Mouse (Mus musculus): Measurements from ENCODE around the gene Parp2.
A peak's percentile ranks its signal among the peaks of the same experiment; 100 is the strongest.
"Not testable (repeated sequence)": the region's sequence is repeated elsewhere in the genome, so short reads cannot be mapped to it uniquely, and the experiment has no call there.

Gene Parp2

DNA sequence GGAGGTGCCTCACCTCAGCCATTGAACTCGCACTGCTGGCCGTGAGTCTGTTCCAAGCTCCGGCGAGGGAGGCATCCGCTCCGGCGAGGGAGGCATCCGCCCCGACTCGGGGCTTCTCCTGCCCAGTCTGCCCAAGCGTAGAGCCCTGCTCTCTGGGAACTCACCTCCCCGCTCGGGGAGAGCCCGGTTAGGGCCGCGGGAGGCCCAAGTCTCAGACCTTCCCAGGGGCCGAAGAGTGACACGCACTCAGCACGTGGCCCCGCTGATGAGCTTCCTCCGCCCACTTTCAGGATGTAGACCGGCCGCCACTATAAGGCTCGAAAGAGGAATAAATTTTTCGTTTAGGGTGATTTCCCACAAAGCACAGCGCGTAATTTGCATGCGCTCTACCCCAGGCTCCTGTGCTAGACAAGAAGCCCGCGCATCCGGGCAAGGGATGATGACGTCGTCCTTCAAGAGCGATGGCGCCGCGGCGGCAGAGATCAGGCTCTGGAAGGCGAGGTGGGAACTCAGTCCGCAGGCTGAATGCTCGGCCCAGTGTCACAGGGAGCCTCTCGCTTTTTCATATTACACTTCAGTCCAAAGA, at the start of gene Parp2, which contains the start of gene Ccnb1ip1:
Gene Parp2, plus strand, starts transcription at position 355 of the 586 bp plus-strand sequence.
Gene Ccnb1ip1, minus strand, starts transcription at position 246 of the 586 bp plus-strand sequence.
- DNase-seq = peak; percentile 90 to 95

DNA sequence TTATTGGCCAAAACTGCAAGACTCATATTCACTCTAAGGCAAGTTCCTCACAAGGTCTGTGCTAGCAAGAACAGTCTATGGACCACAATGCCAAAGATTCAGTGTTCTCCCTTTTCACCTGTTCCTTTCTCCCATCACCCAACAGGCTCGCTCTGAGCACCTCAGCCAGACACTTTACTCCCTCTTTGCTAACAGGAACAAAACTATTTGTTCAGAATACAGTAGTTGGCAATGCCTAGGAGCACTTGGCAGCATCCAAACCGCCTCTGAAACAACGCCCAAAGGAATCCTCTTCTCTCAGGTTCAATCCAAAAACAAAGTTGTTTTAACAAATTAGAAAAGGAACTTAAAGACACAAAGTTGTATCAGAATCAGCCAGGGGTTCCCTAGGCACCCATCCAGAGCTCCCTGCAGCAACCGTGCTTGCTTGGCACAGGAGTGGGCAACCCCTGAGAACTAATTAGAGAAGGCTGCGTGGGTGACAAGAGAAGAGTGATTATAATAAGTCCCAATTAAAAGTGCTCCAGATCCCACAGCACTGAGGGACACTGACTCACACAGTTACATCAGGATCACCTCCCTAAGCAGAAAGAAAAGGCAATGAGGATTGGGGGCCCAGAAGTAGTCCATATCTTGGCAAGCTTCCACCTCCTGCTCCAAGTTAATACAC, 49.1 kb upstream of the Parp2 start:
- no peak for DNase-seq

DNA sequence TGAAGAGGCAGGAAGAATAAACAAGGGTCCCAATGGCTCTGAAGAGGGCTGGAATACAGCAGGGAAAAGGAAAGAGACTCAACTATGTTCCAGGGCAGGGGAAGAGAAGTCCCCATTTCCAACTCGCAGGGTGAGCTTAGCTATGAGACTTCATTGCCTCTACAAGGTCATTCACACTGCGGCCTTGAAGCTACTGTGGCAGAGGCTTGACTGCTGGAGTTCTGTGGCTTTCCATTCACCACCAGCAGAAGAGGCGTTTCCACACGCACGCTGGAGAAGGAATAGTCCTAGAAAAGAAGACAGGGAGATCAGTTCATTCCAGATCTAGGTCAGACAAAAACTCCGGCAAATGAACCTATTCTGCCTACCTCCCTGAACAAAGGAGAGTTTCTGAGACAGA, 41.9 kb upstream of the Parp2 start:
- DNase-seq = no peak

DNA sequence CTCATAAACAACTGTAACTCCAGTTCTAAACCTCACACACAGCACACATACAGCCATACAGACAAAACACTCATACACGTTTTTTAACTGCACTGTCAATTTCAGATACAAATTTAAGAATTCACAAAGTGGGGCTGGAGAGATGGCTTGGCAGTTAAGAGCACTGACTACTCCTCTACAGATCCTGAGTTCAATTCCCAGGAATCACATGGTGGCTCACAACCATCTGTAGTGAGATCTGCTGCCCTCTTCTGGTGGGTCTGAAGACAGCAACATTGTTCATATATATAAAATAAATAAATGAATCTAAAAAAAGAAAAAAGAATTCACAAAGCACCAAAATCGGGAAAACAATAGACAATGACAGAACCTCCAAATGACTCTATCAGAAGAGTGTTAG, 36.3 kb upstream of the Parp2 start:
- DNase-seq = no peak

DNA sequence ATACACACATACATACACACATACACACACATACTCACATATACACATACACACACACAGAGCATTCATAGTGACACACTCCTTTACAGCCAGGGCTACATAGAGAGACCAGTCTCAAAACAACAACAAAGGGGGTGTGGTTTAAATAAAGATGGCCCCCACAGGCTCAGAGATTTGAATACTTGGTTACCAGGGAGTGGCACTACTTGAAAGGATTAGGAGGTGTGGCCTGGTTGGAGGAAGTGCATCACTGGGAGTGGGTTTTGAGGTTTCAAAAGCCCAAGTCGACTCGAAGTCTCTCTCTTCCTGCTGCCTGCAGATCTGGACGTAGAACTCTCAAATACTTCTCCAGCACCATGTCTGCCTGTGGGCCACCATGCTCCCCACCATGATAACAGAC, 25.5 kb upstream of the Parp2 start:
- DNase-seq = no peak

DNA sequence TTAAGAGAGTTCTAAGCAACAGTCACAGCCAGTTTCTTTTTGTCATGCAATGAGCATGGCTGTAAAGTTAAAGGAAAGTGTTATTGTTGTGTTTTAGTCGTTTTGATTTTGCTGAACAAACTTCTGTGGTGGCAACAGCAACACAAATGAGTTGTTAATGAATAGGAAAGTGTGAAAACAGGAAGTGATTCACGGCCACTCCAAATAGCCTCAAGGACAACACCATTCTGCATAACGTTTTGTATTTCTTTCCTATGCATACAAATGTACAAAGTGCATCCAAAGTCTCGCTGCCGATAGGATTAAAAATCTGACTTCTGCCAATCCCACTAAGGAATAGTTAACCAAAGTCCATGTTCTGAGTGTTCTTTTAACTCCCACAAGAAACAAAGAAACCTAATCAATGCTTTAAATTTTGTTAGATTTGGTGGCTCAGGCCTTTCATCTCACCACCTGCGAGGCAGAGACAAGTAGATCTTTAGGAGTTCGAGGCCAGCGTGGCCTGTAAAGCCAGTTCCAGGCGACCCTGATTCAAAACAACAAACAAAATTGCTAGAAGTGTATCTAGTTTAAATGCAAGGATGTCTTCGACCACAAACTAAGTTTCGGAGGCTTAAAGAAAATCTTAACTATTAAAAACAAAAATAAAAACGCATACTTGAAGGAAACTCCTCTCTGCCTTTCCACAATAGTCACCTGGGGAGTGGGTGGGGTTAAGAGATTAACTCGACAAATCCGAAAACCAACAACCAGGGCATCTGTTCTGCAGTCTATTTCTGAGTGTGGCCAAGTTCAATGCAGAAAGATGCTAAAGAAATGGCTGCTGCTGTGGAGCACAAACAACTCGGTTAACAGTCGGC, 23.0 kb upstream of the Parp2 start:
- no peak for DNase-seq

DNA sequence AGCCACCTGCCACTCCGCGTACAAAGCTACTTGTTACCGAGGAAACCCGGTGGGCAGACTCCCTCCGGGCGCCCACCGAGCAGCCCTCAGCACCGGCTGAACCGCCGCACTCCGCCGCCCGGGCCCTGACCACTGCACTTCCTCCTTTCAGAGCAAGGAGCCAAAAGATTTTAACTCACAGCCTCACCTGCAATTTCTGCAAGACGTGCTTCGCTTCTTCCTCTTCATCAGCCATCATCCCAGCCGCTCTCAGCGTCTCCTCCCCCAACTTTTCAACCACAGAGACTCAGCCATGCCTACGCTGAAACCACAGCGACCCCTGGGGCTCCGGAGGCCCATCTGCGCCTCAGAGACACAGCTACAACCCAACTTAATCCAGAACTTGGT, 22.4 kb upstream of the Parp2 start, which contains the start of gene Ttc5:
Gene Ttc5, minus strand, starts transcription at position 269 of the 387 bp plus-strand sequence.
- peak; percentile 75 to 78 for DNase-seq

DNA sequence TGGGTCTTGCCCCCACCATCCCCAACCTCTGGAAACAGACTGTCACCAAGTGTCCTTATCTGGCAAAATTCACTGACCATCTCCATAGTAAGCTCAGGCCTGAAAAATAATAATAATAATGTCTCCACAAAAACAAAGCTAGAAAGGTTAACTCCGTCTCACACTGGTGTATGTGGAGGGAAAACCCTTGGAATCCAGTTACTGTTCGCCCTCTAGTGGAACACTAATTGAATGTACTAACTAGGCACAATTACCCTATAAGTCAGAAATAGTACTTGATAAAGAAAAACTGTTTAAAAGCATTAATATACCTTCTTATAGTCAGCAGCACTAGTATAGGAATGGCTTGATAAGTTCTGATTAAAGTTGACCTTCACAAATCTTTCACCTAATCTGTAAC, 19.5 kb upstream of the Parp2 start:
- no peak for DNase-seq

DNA sequence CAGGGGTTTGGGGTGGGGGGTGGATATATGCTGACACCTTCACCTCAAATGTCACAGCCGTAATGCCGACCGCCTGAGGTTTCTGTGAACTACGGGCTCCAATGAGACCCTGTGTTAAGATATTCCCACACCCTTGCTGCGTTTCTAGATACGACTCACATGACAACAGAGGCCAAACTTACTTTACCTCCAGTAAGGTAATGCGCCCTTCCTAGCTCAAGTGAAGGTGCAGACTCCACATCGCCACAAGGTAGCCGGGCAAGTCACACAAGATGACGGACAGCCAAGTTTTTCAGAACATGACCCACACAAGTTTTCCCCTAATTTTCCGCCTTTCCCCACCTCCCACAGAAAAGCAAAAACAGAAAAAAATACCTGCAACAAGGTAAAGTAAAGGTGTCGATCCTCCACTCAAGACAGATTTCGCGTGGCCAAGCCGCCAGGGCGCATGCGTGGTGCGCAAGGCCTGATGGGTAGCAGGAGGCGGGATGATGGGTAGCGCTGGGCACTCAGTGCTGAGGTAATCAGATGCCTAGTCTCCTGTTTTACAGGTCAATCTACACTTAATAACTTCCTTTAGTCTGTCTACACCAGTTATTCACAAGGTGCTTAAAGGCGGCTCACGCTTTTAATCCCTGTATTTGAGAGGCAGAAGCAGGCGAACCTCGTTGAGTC, 12.2 kb upstream of the Parp2 start:
- DNase-seq = no peak

DNA sequence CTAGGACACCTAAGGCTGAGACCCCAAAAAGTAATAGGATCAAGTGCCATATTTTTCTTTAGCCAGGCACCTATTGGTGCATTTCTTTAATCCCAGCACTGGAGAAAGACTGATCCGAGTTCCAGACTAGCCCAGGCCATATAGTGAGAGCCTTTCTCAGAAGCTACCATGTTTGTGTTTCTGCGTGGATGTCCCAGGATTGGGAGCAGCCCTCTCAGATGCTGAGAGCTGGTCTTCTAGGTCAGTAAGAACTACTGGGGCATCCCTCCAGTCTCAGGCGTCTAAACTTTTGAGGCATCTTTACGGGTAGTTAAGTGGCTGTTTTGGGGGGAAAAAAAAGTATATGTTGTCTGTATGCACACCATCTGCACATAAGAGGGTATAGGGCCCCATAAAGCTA, 11.7 kb upstream of the Parp2 start:
- no peak for DNase-seq

DNA sequence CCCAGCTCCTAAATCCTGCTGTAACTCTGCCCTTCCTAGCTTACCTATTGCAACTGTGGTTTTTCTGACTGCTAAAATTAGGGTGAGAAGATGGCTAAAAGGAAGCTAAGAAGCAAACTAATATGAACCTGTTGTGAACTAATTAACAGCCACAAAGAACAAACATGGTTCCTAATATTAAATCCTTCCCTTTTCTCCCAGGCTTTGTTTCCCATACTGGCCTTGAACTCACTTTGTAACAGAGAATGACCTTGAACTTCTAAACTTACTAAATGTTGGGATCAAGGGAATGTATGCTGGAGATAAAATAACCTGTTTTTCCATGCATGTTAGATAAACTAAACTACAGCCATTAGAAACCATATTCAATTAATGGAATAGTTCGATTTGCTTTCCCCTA, 11.2 kb upstream of the Parp2 start:
- no peak for DNase-seq

DNA sequence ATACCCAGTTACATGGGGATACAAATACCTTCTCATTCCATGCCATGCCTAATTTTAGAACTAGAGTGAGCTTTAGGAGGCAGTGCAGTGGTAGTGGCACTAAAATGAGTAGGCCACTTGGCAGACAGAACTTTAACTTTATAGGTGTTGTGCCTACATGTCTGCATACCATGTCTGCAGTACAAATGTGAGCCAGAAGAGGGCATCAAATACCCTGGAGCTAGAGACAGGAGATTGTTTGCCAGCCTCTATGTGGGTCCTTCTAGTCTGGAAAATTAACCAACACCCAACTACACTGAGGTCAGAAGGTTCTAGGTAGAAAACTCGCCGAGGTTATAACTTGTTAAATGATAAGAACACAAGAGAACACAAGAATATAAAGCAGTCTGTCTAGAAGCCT, 9.1 kb upstream of the Parp2 start:
- DNase-seq = no peak

DNA sequence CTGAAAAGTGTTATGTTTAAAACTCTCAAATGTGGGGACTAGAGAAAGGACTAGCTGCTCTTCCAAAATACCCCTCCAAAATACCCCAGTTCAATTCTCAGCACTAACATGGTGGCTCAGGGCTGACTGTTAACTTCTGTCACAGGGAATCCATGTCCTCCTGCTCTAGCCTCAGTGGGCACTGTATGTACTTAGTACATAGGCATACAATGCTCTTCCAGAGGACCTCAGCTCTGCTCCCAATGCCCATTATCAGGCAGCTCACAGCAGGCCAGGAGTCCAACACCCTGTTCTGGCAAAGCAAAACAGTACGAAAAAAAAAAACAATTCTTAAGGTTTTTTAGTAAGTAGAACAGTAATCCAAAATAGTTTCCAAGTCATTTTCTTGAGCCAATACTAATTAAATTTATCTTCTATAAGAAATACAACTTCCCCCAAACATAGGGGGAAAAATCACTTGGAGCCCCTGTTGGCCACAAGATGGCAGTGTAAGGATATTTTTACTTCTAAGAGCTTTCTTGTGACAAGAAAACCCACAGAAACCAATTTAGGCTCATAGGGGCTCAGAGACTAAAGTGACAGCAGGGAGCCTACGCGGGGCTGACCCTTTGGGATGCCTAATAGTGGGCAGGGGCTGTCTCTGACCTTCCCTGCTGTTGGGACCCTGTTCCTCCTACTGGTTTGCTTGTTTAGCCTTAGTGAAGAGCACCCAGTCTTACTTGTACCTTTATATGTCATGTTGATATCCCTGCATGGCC, 8.0 kb upstream of the Parp2 start:
- peak in 1 of 2 experiments; percentile 24 for DNase-seq

DNA sequence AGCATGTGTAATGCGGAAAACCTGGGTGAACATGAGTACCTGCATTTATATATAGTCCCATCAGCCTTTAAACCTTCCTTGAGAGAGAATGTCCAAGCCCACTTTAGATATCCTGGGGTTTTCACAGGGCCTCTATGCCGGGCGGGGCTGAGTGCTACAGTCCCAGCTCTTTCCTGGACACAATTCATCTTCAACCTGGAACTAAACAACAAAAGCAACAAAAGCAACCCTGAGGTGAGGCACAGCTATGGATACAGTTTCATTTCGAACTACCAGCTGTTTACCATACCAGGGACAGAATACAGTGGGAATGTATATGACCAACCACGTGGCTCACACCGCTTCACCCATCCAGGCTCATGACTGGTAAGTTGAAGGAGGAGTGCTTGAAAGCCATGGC, 5.2 kb upstream of the Parp2 start:
- no peak for DNase-seq

DNA sequence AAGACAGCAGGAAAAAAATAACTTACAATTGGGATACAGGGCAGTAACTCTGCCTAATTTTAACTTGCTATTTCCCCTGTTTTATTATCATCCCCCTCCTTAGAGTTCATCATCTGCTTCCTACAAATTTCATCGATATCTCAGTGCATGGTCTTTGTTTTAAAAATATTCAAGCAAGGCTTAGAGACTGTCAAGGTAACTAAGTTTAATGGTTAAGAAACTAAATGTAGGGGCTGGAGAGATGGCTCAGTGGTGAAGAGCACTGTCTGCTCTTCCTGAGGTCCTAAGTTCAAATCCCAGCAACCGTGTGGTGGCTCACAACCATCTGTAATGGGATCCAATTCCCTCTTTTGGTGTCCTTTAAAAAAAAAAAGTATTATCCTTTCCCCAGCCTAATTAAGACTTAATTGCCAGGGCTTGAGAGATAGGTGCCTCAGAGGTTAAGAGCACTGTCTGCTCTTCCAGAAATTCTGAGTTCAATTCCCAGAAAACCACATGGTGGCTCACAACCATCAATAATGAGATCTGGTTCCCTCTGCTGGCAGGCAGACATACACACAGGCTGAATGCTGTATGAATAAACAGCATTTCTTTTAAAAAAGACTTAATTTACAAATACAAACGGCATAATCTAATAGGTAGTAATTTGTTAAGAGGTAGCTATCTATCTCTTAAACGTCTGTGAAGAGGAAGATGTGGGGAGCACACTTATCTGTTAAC, 4.6 kb upstream of the Parp2 start:
- DNase-seq = no peak

DNA sequence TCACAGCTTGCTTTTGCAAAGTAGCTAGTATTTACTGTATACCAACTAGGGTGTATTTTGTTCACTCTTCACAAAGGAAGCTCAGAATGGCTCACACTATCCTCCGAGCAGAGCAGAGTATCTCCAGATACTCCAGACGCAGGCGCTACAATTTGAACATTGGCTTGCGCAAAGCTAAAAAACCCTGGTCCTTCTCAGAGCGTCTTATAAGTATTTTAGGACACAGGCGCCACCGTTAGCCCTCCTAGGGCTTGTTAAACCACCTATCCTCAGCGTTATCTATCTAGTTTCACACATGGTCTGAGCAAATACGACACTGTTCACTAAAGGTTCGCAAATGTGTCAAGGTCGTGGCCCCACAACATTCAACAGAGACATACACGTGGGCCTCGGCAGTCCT, 3.0 kb upstream of the Parp2 start:
- no peak for DNase-seq

DNA sequence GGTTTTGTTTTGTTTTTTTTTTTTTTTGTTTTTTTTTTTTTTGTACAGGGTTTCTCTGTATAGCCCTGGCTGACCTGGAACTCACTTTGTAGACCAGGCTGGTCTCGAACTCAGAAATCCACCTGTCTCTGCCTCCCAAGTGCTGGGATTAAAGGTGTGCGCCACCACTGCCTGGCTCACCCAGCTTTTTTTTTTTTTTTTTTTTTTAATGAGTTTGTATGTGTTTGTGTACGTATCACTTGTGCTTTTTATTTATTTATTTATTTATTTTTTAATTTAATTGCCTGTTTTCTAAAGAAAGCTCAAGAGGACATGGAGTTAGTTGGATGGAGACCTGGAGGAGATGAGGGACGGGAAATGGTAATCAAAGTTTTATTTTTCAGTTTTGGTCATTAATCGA, 1.2 kb upstream of the Parp2 start:
- DNase-seq = not testable (repeated sequence)

DNA sequence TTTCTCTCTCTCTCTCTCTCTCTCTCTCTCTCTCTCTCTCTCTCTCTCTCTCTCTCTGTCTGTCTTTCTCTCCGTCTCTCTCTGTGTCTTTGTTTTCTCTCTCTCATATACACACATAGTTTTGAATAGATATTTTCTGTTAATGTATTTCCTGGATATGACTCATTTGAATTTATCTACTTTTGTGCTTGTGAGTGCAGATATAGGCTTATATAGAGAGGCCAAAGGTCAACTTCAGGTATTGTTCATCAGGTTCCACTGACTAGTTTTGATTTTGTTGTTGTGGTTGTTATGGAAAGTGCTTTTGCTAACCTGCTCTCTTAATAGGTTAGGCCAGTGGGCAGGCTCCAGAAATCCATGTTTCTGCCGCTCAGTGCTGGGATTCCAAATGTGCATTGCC, 5.4 kb downstream of the Parp2 start:
- DNase-seq = no peak

DNA sequence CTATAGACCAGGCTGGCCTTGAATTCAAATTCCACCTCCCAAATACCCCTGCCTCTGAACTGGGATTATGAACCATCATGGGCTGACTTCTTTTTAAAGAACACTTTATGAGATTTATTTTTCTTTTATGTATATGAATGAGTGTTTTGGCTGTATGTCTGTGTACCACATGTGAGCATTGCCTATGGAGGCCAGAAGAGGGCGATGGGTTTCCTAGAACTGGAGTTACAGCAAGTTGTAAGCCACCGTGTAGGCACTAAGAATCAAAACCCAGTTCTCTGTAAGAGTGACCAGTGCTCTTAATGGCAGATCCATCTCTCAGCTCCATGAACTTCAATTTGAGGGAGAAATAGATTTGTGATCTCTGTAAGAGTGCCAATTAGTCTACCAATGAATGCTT, 15.6 kb downstream of the Parp2 start:
- no peak for DNase-seq

DNA sequence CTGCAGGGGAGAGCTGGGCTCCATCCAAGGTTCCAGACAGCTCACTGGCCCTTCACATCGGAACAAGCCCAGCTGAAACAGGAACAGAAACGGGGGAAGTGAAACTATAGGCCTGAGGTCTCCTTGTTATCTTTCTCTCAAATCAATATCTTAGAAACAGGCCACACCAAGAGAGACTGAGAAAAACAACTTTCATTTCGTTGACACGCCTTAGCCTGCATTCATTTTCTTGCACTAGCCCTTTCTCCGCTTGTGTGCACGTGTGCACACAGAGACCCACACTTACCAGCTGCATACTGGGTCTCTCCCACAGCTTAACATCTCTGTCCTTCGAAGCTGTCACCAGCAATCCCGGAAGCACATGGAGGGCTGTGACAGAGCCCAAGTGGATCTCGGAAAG, 16.6 kb downstream of the Parp2 start:
- DNase-seq = no peak

DNA sequence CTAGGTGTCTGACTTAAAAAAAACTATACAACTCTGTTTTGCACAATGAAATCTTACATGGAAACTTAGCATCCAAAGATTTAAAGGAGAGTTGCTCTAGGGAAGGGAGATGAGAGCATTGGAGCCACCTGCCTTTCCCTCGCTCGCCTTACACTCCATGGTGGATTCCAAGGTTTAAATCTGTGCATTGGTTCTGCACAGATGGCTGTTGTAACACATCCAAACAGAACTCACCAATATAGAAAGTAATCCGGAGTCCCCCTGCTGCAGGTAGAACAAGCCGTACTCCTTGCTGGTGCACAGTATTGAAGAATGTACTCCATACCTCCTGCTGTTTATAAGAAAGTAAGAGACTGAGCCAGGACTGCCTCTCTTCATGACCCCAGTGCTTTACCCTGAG, 18.9 kb downstream of the Parp2 start:
- no peak for DNase-seq

DNA sequence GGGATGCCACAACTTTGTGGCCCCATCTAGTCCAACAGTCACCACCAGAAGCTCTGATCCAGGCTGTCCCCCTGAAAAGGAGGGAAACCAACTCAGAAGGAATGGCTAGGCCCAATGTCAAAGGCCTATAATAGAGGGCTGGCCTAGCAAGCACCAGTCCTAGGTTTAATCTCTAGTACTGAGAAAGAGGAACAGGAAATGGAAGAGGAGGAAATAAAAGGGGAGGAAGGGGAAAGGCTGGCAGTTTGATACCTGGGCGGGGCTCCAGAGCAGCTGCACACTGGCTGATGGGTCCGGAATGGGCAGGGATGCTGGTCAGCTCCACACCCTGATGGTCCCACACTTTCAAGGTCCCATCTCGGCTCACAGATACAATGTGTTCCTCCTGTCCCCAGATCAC, 22.2 kb downstream of the Parp2 start:
- DNase-seq = no peak

Data from thymus, adult 18-20 months (tissue).